Mouse (Mus musculus): Measurements from ENCODE around the gene Gm49601. TPM values are rescaled to one million over a fixed set of nuclear protein-coding genes. Genes with fewer than 3 reads are reported as not detected.
A peak's percentile ranks its signal among the peaks of the same experiment; 100 is the strongest.

Gene Gm49601
- polyA plus RNA-seq, 1 experiment = 4.8 TPM

- DNase-seq (ENCODE audit: low read depth) = no peak
Measured at GRCm38 (mm10) chr16:18608226-18608625, 18.0 kb downstream of the Gm49601 start.

DNA sequence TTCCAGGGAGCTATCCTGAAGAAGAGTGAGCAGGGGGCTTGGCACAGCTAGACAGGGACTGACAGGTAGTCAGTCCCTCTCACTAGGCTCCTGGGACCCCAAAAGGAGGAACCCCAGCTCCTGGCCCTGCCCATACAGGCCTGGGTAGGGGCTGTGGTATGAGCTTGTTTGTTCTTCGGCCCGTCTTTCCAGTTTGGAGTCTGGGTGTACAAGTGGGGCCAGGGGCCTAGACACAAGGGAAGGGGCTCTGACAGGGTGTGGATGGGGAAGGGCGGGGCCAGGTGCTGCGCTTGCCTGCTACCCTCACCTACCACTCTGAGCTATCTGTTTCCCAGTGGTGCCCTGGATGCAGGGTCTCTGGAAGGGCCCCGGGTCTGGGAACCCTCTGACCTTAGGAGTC lies 20.5 kb downstream of the Gm49601 start:
- DNase-seq (ENCODE audit: low read depth) = no peak

DNA sequence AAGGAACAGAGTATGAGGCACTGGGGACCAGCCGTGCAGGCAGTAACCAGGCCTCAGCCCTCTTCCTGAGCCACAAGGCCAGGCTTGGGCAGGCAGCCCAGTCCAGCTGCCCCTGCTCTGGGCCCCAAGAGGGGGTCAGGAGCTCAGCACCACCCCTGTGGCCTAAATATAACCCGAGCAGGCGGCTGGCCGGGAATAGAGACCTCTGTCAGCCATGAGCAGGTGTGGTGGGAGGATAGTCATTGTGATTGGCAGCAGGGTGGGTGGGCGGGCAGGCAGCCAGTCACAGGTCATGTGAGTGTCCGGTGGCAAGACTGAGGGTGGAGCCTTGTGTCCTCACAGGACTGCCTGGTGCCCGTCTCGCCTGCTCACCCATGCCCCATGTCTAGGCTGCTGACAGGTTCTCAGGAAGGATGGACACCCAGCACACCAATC lies 21.9 kb downstream of the Gm49601 start:
- no peak for DNase-seq (ENCODE audit: low read depth)

DNA sequence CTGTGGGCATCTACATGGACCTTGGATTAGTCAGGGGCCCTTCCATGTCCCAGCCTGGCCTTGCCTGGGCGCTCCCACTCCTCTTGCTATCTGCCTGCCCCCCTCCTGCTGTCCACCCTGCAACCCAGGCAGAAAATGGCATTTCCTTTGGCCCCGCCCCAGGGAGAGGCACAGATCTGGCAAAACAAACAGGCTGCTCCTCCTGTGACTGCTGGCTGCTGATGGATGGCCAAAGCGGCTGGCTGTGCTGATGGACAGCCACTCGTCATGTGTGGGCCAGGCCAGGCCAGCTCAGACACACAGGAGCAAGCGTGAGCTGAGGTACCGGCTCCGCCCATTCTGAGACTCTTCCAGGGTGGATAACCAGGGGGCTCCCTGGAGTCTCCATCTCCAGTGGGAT lies 24.8 kb downstream of the Gm49601 start:
- no peak for DNase-seq (ENCODE audit: low read depth)

- DNase-seq (ENCODE audit: low read depth) = no peak
Measured at GRCm38 (mm10) chr16:18598006-18598405, 28.2 kb downstream of the Gm49601 start.

- no peak for DNase-seq (ENCODE audit: low read depth)
Measured at GRCm38 (mm10) chr16:18596255-18596654, 30.0 kb downstream of the Gm49601 start.

DNA sequence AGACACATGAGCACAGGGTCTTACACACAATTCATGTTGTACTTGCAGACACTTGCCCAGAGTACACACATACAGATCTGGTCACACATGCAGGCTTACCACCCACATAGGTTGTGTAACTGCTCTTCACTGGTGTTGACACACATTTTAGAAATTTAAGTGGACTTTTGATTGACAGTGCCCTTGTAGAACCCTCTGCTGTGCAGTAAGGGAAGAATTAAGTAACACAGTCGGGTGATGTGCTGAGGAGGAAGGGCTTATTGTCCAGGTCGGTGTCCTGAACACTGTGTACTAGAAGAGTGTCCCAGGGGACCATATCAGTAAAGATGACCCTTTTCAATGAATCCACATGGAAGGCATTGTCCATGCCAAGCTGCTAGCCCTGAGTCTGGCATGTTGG lies 32.3 kb downstream of the Gm49601 start:
- DNase-seq (ENCODE audit: low read depth) = peak; percentile 34

DNA sequence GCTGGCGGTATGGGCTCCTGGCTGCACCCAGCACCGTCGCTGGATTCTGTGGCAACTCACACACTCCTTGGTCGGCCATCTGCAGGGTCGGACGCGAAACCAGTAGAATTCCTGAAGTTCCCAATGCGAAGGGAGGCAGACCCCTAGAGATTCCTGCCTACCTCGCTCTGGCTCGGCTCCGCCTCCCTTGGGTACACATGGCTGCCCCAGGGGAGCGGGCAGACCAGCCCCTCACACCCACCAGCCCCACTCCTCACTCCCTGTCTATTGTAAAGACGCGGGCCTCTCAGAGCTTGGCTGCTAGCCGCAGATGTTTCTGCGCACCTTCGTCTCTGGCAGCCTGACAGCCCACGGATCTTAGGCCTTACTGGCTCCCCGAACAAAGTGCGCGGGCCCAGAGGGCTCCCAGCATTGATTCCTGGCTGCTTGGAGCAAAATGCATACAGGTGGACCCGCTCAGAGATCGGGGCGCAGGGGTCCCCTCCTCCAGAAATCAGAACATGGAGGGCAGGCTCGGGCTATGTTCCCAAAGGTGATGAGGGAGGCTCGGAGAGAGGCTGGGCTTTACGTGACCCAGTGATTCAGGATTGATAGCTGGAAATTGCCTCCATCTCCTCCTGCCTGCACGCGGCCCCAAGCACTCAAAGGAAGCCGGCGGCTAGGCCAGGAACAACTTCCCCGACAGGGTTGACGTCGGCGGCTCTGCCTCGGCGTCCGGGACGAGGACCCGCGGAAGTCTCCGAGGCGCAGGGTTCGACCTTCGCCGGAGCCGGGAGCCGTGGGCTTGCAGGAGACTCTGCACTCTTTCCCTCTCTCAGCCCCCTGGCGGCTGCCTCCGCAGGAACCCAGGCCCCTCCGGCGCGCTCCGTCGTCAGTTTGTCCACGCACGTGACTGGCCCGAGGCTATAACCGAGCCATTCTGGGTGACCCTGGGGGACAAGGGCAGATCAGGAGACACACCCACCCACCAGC lies 34.9 kb downstream of the Gm49601 start:
- DNase-seq (ENCODE audit: low read depth) = no peak

DNA sequence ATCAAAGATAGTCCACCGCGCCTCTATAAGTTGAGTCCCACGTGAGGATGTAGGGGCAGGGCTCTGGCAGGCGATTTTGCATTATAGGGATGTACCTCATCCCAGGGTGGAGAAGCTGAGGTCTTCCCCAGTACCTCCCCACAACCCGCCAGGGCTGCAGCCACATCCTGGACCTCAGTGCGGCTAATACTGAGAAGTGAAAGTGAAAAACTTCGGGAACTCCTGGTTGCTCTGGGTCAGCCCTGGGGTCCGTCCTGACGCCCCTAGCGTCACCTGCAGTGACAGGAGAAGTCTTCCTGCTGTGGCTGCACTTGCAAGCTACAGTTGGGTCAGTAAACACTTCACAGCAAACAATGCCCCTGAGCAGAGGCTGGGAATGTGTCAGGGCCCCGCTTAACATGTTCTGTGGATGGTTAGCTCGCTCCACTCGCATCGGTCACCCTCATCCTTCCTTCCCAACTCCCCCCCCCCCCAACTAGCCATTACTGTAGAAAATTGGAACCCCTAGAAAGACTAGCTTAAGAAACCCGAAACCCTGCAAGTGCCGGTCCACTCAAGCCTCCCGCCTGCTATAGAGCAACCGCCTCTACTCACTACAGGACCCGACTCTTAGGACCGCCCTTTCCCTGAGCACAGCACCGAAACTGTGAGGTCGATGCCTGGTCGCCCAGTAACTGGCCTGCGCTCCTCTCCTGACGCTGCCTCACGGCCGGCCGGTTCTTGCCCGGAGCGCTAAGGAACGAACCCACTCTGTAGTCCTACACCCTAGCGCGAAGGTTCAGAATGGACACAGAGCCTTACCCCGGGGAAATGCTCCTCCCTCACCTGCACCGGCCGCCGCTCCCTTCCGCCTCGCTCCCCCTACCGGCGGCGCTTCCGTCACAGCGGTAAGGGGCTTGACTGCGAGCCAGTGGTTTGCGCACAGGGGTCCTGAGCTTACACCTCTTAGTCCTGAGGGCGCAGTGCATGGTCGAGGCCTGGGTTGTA lies 36.1 kb downstream of the Gm49601 start, which contains the start of gene Tbx1:
Gene Tbx1 (minus strand): TSS at position 868 of the 987 bp plus-strand sequence.
- DNase-seq (ENCODE audit: low read depth) = no peak

DNA sequence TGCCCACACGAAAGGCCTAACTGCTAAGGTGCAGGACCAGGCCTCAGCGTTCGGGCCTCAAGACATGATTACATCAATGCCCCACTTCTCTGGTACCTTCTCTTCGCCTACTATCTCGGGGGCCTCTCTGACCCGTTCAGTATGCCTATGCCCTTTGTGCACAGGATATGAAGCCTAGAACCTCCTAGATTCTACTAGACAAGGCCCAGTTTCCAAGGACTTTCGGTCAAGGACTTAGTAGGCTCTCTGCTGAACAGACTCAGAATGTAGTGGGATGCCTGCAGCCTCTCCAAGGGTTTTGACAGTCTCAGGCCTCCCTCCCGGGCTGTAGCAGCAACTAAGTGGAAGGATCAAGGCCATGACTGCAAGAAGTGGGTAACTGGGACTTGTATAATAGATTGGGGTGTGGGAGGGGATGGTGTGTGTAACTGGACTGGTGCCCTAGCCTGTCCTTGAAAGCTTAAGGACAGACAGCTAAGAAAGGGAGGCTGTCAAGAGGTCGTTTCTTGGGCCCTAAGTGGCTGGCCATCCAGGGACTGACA lies 37.1 kb downstream of the Gm49601 start:
- no peak for DNase-seq (ENCODE audit: low read depth)

DNA sequence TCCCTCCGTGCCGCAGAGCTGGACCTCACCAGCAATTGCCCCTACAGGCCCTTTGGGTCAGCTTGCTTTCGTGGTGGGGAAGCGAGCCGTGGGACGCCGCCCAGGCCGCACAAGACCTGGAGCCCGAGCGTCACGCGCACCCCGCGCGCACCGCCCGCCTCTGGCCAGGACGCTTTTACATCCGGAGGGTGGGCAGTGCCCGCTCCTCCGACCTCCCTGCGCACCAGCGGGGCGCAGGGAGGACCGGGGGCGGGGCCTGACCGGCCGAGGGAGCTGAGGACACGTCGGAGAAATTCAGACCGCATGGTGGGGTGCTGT lies 37.5 kb downstream of the Gm49601 start:
- DNase-seq (ENCODE audit: low read depth) = no peak

- no peak for DNase-seq (ENCODE audit: low read depth)
Measured at GRCm38 (mm10) chr16:18587847-18588737, 38.1 kb downstream of the Gm49601 start.

DNA sequence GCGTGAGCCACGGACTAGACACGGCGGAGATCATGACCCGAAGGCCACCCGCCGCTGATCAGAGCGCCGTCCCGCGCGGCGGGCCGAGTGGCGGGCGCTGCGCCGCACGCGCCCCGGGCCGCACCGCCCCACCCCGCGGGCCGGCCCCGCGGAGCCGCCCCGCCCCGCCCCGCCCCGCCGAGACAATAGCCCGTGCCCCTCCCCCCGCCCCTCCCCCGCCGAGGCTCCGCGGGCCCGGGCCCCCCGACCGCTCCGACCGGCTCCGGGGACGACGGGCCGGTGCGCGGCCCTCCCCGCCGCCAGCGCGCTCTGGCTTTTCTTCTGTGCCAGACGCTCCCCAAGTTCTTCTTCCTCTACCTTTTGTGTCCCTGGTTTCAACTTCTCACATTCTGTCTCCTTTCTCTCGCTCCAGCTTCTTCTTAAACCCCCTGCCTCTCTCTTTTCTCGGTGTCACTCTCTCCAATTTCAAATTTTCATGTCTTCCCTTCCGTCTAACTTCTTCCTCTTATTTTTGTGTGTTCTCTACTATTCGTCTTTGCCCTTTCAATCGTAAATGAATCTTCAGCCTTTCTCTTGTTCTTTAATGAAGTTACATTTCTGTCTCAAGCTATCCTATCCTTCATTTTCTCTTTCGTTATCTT lies 39.2 kb downstream of the Gm49601 start:
- no peak for DNase-seq (ENCODE audit: low read depth)

DNA sequence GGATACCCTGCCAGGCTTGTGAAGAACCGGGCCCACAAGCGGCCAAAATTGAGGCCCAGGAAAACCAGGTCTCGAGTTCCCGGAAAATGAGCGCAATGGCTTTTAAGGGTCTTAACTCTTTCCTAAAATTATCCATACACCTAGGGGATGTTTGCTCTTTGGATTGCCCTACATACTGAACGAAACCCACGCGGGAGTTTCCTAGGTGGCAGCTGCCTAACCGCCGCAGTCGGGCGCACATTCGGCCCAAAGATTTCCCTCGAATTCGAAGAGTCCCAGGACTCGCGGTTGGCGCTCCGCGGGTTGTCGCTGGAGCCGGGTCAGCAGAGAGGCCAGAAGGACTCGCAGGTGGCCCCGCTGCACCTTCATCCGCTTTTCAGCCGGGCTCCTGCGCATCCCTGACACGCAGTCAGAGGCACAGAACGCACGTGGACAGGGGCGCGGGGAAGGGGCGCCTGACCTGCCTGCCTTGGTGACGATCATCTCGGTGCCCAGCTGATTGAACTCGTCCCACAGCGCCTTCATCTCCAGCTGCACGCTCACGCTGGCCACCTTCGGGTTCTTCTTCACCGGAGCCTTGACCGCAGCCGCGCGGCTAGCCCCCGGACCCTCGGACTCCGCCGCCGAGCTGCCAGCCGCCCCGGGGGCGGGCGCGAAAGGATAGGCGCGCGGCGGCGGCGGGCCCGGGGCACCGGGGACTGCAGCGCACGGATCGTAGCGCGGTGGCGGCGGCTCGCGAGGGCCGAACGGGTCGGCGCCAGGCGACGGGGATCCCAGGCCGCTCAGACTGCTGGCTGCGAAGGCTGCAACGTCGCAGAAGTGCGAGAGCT lies 39.9 kb downstream of the Gm49601 start:
- no peak for DNase-seq (ENCODE audit: low read depth)

- DNase-seq (ENCODE audit: low read depth) = no peak
Measured at GRCm38 (mm10) chr16:18585676-18586075, 40.6 kb downstream of the Gm49601 start.

DNA sequence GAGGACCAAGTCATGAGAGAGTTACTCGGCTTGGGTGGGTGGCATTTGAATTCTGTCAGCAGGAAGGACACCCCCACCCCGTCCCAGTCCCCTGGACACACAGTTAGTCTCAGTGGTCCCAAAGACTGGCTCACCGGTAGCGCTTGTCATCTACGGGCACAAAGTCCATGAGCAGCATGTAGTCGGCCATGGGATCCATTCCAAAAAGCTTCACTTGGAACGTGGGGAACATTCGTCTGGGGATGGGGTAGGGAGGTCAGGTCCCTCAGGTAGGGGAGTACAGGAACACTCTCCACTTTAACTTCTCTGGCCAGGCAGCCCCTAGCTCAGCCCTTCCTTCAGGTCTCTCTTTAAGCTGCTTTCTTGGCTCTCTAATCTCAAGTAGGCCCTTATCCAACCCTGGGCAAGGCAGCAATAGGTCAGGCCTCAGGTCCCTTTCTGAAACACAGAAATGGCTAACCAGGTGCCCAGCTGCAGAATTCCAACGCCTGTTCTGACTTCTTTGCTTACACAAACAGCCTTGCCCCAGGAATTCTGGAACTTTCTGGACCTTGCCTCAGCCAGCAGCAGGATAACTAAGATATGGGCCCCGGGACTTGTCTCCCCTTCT lies 41.2 kb downstream of the Gm49601 start:
- DNase-seq (ENCODE audit: low read depth) = no peak

- DNase-seq (ENCODE audit: low read depth) = no peak
Measured at GRCm38 (mm10) chr16:18583673-18584357, 42.4 kb downstream of the Gm49601 start.

GRCm38 (mm10) chr16:18583169-18583568 lies 43.1 kb downstream of the Gm49601 start:
- no peak for DNase-seq (ENCODE audit: low read depth)
